Mouse (Mus musculus) megakaryocyte, embryonic 14.5 days (primary cell): ENCODE results near the gene Ltbp3.

Experiments used
- FLI1 ChIP-seq: IDR thresholded peaks from 2 replicates; pipeline ENCODE4 v1.6.1; 2012; ENCODE audit warnings: low read length, inconsistent platforms, mixed read lengths
- GATA1 ChIP-seq: IDR thresholded peaks from 3 replicates; pipeline ENCODE4 v1.6.1; 2012; ENCODE audit warnings: mixed read lengths, low read length, inconsistent platforms, borderline replicate concordance

DNA sequence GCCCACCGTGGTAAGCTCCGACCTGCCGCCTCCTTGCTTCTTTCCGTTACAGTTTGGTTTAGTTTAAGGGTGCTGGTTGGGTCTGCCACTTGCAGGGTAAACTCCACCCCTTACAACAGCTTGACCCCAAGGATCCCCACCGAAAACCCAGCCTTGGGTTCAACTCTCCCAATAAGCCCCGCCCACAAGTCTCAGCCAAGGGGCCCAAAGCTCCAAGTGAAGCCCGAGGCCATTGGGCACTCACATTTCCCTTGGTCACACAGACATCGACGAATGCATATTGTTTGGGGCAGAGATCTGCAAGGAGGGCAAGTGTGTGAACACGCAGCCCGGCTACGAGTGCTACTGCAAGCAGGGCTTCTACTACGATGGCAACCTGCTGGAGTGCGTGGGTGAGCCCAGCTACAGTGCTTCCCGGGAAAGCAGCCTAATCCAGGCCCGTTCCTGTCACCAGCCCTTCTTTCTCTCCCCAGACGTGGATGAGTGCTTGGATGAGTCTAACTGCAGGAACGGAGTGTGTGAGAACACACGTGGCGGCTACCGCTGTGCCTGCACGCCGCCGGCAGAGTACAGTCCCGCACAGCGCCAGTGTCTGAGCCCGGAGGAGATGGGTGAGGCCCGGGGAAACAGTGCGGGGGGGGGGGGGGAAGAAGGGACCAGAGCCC lies 15.7 kb downstream of the Ltbp3 start:
- TF ChIP-seq GATA1 (no peak), FLI1 (no peak)
